Mouse (Mus musculus): ENCODE measurements around the gene Rorb.

- TF ChIP-seq CTCF (IDR thresholded peaks at IDR 0.05; ENCODE audit: low read depth, low read length) = no peak
- no peak for TF ChIP-seq POLR2A (IDR thresholded peaks at IDR 0.05; ENCODE audit: borderline replicate concordance, low read depth, low read length)
Observed at GRCm38 (mm10) chr19:19148847-19149246, 37.9 kb upstream of the Rorb start.
